Mouse (Mus musculus) retina, postnatal 1 day (tissue): Measurements from ENCODE around the gene Rab3il1.

Experiments used
- DNase-seq: peaks from one replicate; pipeline ENCODE4 v3.0.0-alpha.2; 2012

Rab3il1 gene

GRCm38 (mm10) chr19:9984111-9985055 is 17.1 kb upstream of the Rab3il1 start:
- no peak for DNase-seq

GRCm38 (mm10) chr19:9985190-9985899 is 16.1 kb upstream of the Rab3il1 start:
- no peak for DNase-seq

GRCm38 (mm10) chr19:9985900-9986421 is 15.5 kb upstream of the Rab3il1 start:
- no peak for DNase-seq

GRCm38 (mm10) chr19:9987192-9987591 is 14.3 kb upstream of the Rab3il1 start:
- DNase-seq = peak; percentile 27

GRCm38 (mm10) chr19:9987593-9987992 is 13.9 kb upstream of the Rab3il1 start:
- no peak for DNase-seq

- DNase-seq = peak; percentile 43
These were observed 12.1 kb upstream of the Rab3il1 start for GRCm38 (mm10) chr19:9989171-9989883.

- DNase-seq = no peak
These were observed 11.6 kb upstream of the Rab3il1 start for GRCm38 (mm10) chr19:9989884-9990256.

GRCm38 (mm10) chr19:9991304-9991703 is 10.2 kb upstream of the Rab3il1 start:
- DNase-seq = peak; percentile 87

GRCm38 (mm10) chr19:9992011-9992958 is 9.2 kb upstream of the Rab3il1 start:
- no peak for DNase-seq

- peak; percentile 95 for DNase-seq
These were observed 8.3 kb upstream of the Rab3il1 start for GRCm38 (mm10) chr19:9993036-9993656.

GRCm38 (mm10) chr19:9997204-9998062 is 4.0 kb upstream of the Rab3il1 start:
- no peak for DNase-seq

- DNase-seq = no peak
These were observed 3.4 kb upstream of the Rab3il1 start for GRCm38 (mm10) chr19:9998063-9998416.

- no peak for DNase-seq
These were observed 2.6 kb upstream of the Rab3il1 start for GRCm38 (mm10) chr19:9998736-9999486.

GRCm38 (mm10) chr19:10000330-10000729 is 1.1 kb upstream of the Rab3il1 start:
- DNase-seq = peak; percentile 73

- DNase-seq = no peak
These were observed 2.2 kb downstream of the Rab3il1 start for GRCm38 (mm10) chr19:10003696-10004095.

- DNase-seq = no peak
These were observed 9.9 kb downstream of the Rab3il1 start for GRCm38 (mm10) chr19:10011408-10011807.

GRCm38 (mm10) chr19:10012827-10013278 is 11.4 kb downstream of the Rab3il1 start:
- no peak for DNase-seq

- DNase-seq = no peak
These were observed 11.9 kb downstream of the Rab3il1 start for GRCm38 (mm10) chr19:10013348-10013747.

GRCm38 (mm10) chr19:10013913-10014312 is 12.4 kb downstream of the Rab3il1 start:
- no peak for DNase-seq

- no peak for DNase-seq
These were observed 13.4 kb downstream of the Rab3il1 start for GRCm38 (mm10) chr19:10014824-10015223.
